13 mouse cellular contexts compared by ENCODE assay signal in the genomic region with DNA sequence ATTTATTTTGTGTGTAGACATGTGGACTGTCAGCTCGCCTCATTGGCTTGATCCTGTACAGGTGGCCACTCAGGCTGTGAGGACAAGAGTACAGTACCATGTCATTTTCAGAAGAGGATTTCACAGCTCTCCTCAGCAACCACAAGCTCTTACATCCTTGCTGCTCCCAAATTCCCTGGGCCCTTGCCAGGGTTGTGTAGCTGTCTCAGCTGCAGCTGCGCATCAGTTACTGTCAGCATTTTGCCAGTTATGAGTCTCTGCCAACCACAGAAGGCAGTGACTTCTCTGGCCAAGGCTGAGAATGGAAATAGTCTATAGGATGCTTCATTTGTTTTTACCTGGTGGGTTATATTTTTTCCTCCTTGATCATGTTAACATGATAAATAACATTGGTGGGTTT. TPM values are rescaled to one million over a fixed set of nuclear protein-coding genes. Genes with fewer than 3 reads are reported as not detected.
DNase-seq lines count a peak whose midpoint lies in the region; ATAC-seq lines count a peak whose summit lies in the region.
"Had no signal": no experiment of that assay in that cellular context is flagged by ENCODE, and none has a peak within 500 bp of the region (broad histone marks: within the 10 kb centered on the region; RNA-seq: fewer than 3 reads in every experiment).

No protein-coding gene starts in this region.

- H3K9ac ChIP-seq in neural tube, embryonic 15.5 days (replicated peaks), result no peak overlapping the region
- H3K9ac ChIP-seq: liver, embryonic 12.5 days had no signal

- H3K4me2 ChIP-seq in neural tube, embryonic 15.5 days, result no peak overlapping the region
- H3K4me2 ChIP-seq: liver, embryonic 12.5 days had no signal

- intact Hi-C loops in left cerebral cortex, postnatal 25 days (cut with DNase I), result no loop called here

- H3K4me1 ChIP-seq in neural tube, embryonic 15.5 days, result no peaks in the 10 kb centered on the region
- H3K4me1 ChIP-seq: liver, embryonic 12.5 days had no signal

- H3K4me3 ChIP-seq in neural tube, embryonic 15.5 days (replicated peaks), result no peak overlapping the region
- H3K4me3 ChIP-seq: layer of hippocampus, adult 2 months; liver, embryonic 12.5 days had no signal

- H3K27me3 ChIP-seq in neural tube, embryonic 15.5 days (replicated peaks), result no peaks in the 10 kb centered on the region
- H3K27me3 ChIP-seq: liver, embryonic 12.5 days had no signal

- WGBS in neural tube, embryonic 15.5 days, result 65% methylated on average over 2 of the region's 2 CpGs

- H3K9me3 ChIP-seq in neural tube, embryonic 15.5 days (replicated peaks), result no peaks in the 10 kb centered on the region
- H3K9me3 ChIP-seq: liver, embryonic 12.5 days had no signal

- DNase-seq in gastrocnemius, adult 18-20 months (ENCODE audit: low spot score), result peak; percentile 30
- no peak for DNase-seq in gastrocnemius, adult 8-10 months (ENCODE audit: low spot score in 2 of 2)
- DNase-seq in left cerebral cortex, postnatal 25 days (ENCODE audit: low spot score in 2 of 2), result peak; percentile 10 to 50
- no peak for DNase-seq in left cerebral cortex, adult 11 months (ENCODE audit: low spot score)
- DNase-seq in adrenal gland, postnatal 25 days, result peak; percentile 29
- DNase-seq in right cerebral cortex, adult 2 months (ENCODE audit: low spot score in 2 of 2), result peak; percentile 7 to 10
- DNase-seq: cerebellum, postnatal 36 days had no signal

- no peaks in the 10 kb centered on the region for H3K36me3 ChIP-seq in neural tube, embryonic 15.5 days
- H3K36me3 ChIP-seq: liver, embryonic 12.5 days had no signal

- no peak for ATAC-seq in megakaryocyte progenitor cell, adult 5-6 weeks (replicated peaks; ENCODE audit: poor library complexity)
- no peak for ATAC-seq in neural tube, embryonic 15.5 days (ENCODE audit: low FRiP score)
- ATAC-seq: liver, embryonic 12.5 days had no signal

- no peak overlapping the region for H3K27ac ChIP-seq in neural tube, embryonic 15.5 days (replicated peaks)
- H3K27ac ChIP-seq: layer of hippocampus, adult 2 months; liver, embryonic 12.5 days had no signal

RNA-seq across cellular contexts. Expression of gene Cyp4f18, which starts 8.7 kb away (rescaled TPM):
- total RNA-seq in gastrocnemius, adult 18-20 months (2021), result under 1 TPM; 0.23 to 0.38 TPM
- under 1 TPM in 2 of 4 experiments, not detected in 2; 0.54 to 0.91 TPM for total RNA-seq in gastrocnemius, adult 8-10 months (2022)
- not detected for total RNA-seq in left cerebral cortex, postnatal 25 days (2021)
- total RNA-seq in adrenal gland, postnatal 25 days (2021), result 4.8 and 5.2 TPM in 2 replicates
- 6.5 and 10.8 TPM in 2 replicates for total RNA-seq in megakaryocyte progenitor cell, adult 5-6 weeks (2015)
- total RNA-seq in megakaryocyte progenitor cell, adult 5-6 weeks (2017), result 2.0 and 5.6 TPM in 2 replicates
- 1.2 and 1.3 TPM in 2 replicates for polyA plus RNA-seq in neural tube, embryonic 15.5 days (2015; fragmentation: Nextera tagmentation; extraction: Ambion mirVana)
- total RNA-seq: layer of hippocampus, adult 2 months had no signal

RNA-seq across cellular contexts. Expression of gene Olfr372, which starts 22.9 kb away (rescaled TPM):
- not detected for total RNA-seq in gastrocnemius, adult 18-20 months (2021)
- total RNA-seq in gastrocnemius, adult 8-10 months (2022), result not detected
- total RNA-seq in left cerebral cortex, postnatal 25 days (2021), result not detected
- not detected in 2 replicates for total RNA-seq in adrenal gland, postnatal 25 days (2021)
- not detected in 2 replicates for total RNA-seq in megakaryocyte progenitor cell, adult 5-6 weeks (2015)
- not detected in 2 replicates for total RNA-seq in megakaryocyte progenitor cell, adult 5-6 weeks (2017)
- polyA plus RNA-seq in neural tube, embryonic 15.5 days (2015; fragmentation: Nextera tagmentation; extraction: Ambion mirVana), result not detected in 2 replicates
- total RNA-seq: layer of hippocampus, adult 2 months had no signal
- polyA plus RNA-seq: intestine, embryonic 14.5 days; liver, embryonic 12.5 days; testis, adult 2 months had no signal

Comparison
In these comparisons a context has a peak if more than half of its experiments do, and no peak if none do; other contexts are left out.
1. DNase-seq: peak in gastrocnemius, adult 18-20 months (single experiment), left cerebral cortex, postnatal 25 days (2 of 2), adrenal gland, postnatal 25 days (single experiment) and right cerebral cortex, adult 2 months (2 of 2); none in gastrocnemius, adult 8-10 months (0 of 2) and left cerebral cortex, adult 11 months (single experiment).